ENCODE assay signal across 25 mouse cellular contexts in the genomic region with DNA sequence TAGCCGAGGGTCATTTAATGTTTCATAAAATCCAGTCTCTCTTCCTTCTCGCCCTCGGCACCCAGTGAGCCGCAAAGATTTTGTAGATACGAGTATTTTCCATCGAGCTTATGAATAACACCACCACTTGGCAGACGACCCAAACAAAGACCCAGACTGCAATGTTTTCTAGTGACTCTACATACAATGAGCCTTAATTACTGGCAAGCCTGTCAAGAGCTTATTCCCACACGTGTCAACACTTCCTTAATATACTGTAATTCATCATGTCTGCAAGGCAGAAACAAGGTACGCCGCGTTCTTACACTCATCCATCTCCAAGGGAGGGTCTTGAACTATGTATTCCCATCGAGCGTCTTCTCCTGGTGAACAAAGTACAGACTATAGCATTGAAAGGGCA.
DNase-seq lines count a peak whose midpoint lies in the region; ATAC-seq and TF ChIP-seq lines count a peak whose summit lies in the region.
"Had no signal": no experiment of that assay in that cellular context is flagged by ENCODE, and none has a peak within 500 bp of the region (broad histone marks: within the 10 kb centered on the region; RNA-seq: fewer than 3 reads in every experiment).

No protein-coding gene starts in this region.

- H3K27me3 ChIP-seq in embryonic facial prominence, embryonic 14.5 days (replicated peaks; ENCODE audit: control insufficient read depth, insufficient read depth, low read length) = no peaks in the 10 kb centered on the region
- H3K27me3 ChIP-seq in embryonic facial prominence, embryonic 10.5 days (replicated peaks; ENCODE audit: low read depth, poor library complexity, severe bottlenecking) = no peaks in the 10 kb centered on the region
- H3K27me3 ChIP-seq in forebrain, postnatal 0 days (ENCODE audit: insufficient read depth, low read length) = no peaks in the 10 kb centered on the region
- no peaks in the 10 kb centered on the region for H3K27me3 ChIP-seq in forebrain, embryonic 10.5 days (ENCODE audit: poor library complexity, severe bottlenecking)
- no peaks in the 10 kb centered on the region for H3K27me3 ChIP-seq in limb, embryonic 14.5 days (ENCODE audit: control insufficient read depth, insufficient read depth, low read length)
- H3K27me3 ChIP-seq in cerebellum, adult 2 months (ENCODE audit: control insufficient read depth, insufficient read depth, low read length) = no peaks in the 10 kb centered on the region
- H3K27me3 ChIP-seq: embryonic facial prominence, embryonic 13.5 days; heart, embryonic 12.5 days; heart, embryonic 15.5 days had no signal

- no peaks in the 10 kb centered on the region for H3K4me1 ChIP-seq in embryonic facial prominence, embryonic 14.5 days (ENCODE audit: control insufficient read depth, insufficient read depth, low read length)
- no peaks in the 10 kb centered on the region for H3K4me1 ChIP-seq in embryonic facial prominence, embryonic 10.5 days
- H3K4me1 ChIP-seq in forebrain, postnatal 0 days (ENCODE audit: insufficient read depth) = peaks cover 5% of the 10 kb centered on the region; the same call in 1 of the 2 replicates
- no peaks in the 10 kb centered on the region for H3K4me1 ChIP-seq in forebrain, embryonic 10.5 days
- 0 out of 2 replicates have a peak, but pooled peaks cover 7% of the 10 kb centered on the region for H3K4me1 ChIP-seq in limb, embryonic 14.5 days (ENCODE audit: control insufficient read depth, insufficient read depth, low read length)
- H3K4me1 ChIP-seq in cerebellum, adult 2 months (ENCODE audit: control insufficient read depth, insufficient read depth, low read length) = no peaks in the 10 kb centered on the region
- H3K4me1 ChIP-seq: embryonic facial prominence, embryonic 13.5 days; heart, embryonic 12.5 days; heart, embryonic 15.5 days; hindbrain, embryonic 10.5 days had no signal

- no peak for TF ChIP-seq POLR2A in brain, embryonic 14.5 days (IDR thresholded peaks at IDR 0.05; ENCODE audit: borderline replicate concordance, extremely low read depth, insufficient read depth, insufficient read length, poor library complexity, severe bottlenecking)
- no peak for TF ChIP-seq POLR2A in limb, embryonic 14.5 days (IDR thresholded peaks at IDR 0.05; ENCODE audit: borderline replicate concordance, extremely low read depth, insufficient read depth, insufficient read length)
- TF ChIP-seq POLR2A in cerebellum, adult 2 months (IDR thresholded peaks at IDR 0.05; ENCODE audit: borderline replicate concordance, insufficient read depth, low read length) = no peak

- H3K4me3 ChIP-seq in embryonic facial prominence, embryonic 14.5 days (ENCODE audit: low read depth, low read length) = no peak overlapping the region
- no peak overlapping the region for H3K4me3 ChIP-seq in embryonic facial prominence, embryonic 10.5 days
- H3K4me3 ChIP-seq in forebrain, postnatal 0 days (ENCODE audit: low read depth, low read length) = no peak overlapping the region
- H3K4me3 ChIP-seq in forebrain, embryonic 10.5 days = no peak overlapping the region
- no peak overlapping the region for H3K4me3 ChIP-seq in limb, embryonic 14.5 days (replicated peaks; ENCODE audit: low read length)
- H3K4me3 ChIP-seq in cerebellum, adult 2 months (replicated peaks; ENCODE audit: insufficient read depth, low read depth, low read length) = no peak overlapping the region
- H3K4me3 ChIP-seq: embryonic facial prominence, embryonic 13.5 days; heart, embryonic 12.5 days; heart, embryonic 15.5 days; hindbrain, embryonic 10.5 days had no signal

- DNase-seq in embryonic facial prominence, embryonic 14.5 days (ENCODE audit: low spot score) = peak; percentile 82
- DNase-seq in embryonic facial prominence, embryonic 10.5 days (ENCODE audit: low spot score) = no peak
- DNase-seq in forebrain, postnatal 0 days = peak; percentile 52
- DNase-seq in forebrain, embryonic 10.5 days (ENCODE audit: extremely low spot score, low spot score) = no peak
- peak; percentile 73 for DNase-seq in brain, embryonic 14.5 days (ENCODE audit: low read depth)
- peak; percentile 78 for DNase-seq in limb, embryonic 14.5 days (ENCODE audit: low spot score)
- no peak for DNase-seq in cerebellum, adult 2 months
- DNase-seq: adrenal gland, adult 8-10 months; adrenal gland, postnatal 25 days; cerebellum, adult 18-20 months; cerebellum, adult 9-11 months; cerebellum, postnatal 25 days; gastrocnemius, postnatal 25 days; heart, adult 18-20 months; heart, postnatal 10 days; heart, postnatal 36 days had no signal

- WGBS in embryonic facial prominence, embryonic 14.5 days = 68% methylated on average over 13 of the region's 13 CpGs
- 87% methylated on average over 13 of the region's 13 CpGs for WGBS in embryonic facial prominence, embryonic 10.5 days
- 51% methylated on average over 13 of the region's 13 CpGs for WGBS in forebrain, postnatal 0 days
- WGBS in forebrain, embryonic 10.5 days = 92% methylated on average over 13 of the region's 13 CpGs
- 48% methylated on average over 13 of the region's 13 CpGs for WGBS in limb, embryonic 14.5 days
- 81% methylated on average over 13 of the region's 13 CpGs for WGBS in cerebellum, adult 2 months

- TF ChIP-seq CTCF in forebrain, postnatal 0 days (IDR thresholded peaks at IDR 0.05; ENCODE audit: low read depth) = no peak
- TF ChIP-seq CTCF in brain, embryonic 14.5 days (IDR thresholded peaks at IDR 0.05; ENCODE audit: borderline replicate concordance, extremely low read depth, insufficient read depth, insufficient read length) = no peak
- no peak for TF ChIP-seq CTCF in cerebellum, adult 2 months (IDR thresholded peaks at IDR 0.05; ENCODE audit: borderline replicate concordance, insufficient read depth, low read depth, low read length)

- 0 out of 2 replicates have a peak overlapping the region, but pooled peaks have one; percentile 21 for H3K27ac ChIP-seq in embryonic facial prominence, embryonic 14.5 days (replicated peaks; ENCODE audit: low read depth, low read length)
- no peak overlapping the region for H3K27ac ChIP-seq in embryonic facial prominence, embryonic 10.5 days (replicated peaks)
- no peak overlapping the region for H3K27ac ChIP-seq in forebrain, postnatal 0 days (ENCODE audit: low read depth, low read length)
- H3K27ac ChIP-seq in forebrain, embryonic 10.5 days = no peak overlapping the region
- H3K27ac ChIP-seq in limb, embryonic 14.5 days (replicated peaks; ENCODE audit: low read depth, low read length) = 0 out of 2 replicates have a peak overlapping the region, but pooled peaks have one; percentile 34
- no peak overlapping the region for H3K27ac ChIP-seq in cerebellum, adult 2 months (ENCODE audit: insufficient read depth, low read length)
- H3K27ac ChIP-seq: embryonic facial prominence, embryonic 13.5 days; heart, embryonic 15.5 days; hindbrain, embryonic 10.5 days; hindbrain, embryonic 14.5 days; hindbrain, postnatal 0 days had no signal

- no peak overlapping the region for H3K9ac ChIP-seq in embryonic facial prominence, embryonic 14.5 days (ENCODE audit: low read depth, low read length)
- no peak overlapping the region for H3K9ac ChIP-seq in forebrain, postnatal 0 days
- H3K9ac ChIP-seq in limb, embryonic 14.5 days (ENCODE audit: low read depth, low read length, severe bottlenecking) = no peak overlapping the region
- H3K9ac ChIP-seq: embryonic facial prominence, embryonic 13.5 days; heart, embryonic 12.5 days; heart, embryonic 15.5 days; hindbrain, embryonic 14.5 days had no signal

- 0 out of 2 replicates have a peak, but pooled peaks cover 6% of the 10 kb centered on the region for H3K9me3 ChIP-seq in embryonic facial prominence, embryonic 14.5 days (ENCODE audit: control insufficient read depth, low read length)
- no peaks in the 10 kb centered on the region; the same call in 1 of the 2 replicates for H3K9me3 ChIP-seq in embryonic facial prominence, embryonic 10.5 days
- no peaks in the 10 kb centered on the region for H3K9me3 ChIP-seq in forebrain, postnatal 0 days (ENCODE audit: low read length)
- H3K9me3 ChIP-seq in forebrain, embryonic 10.5 days = peaks cover 8% of the 10 kb centered on the region
- H3K9me3 ChIP-seq in limb, embryonic 14.5 days (ENCODE audit: control insufficient read depth, low read length) = no peaks in the 10 kb centered on the region
- H3K9me3 ChIP-seq: embryonic facial prominence, embryonic 13.5 days; heart, embryonic 12.5 days; heart, embryonic 15.5 days had no signal

- H3K4me2 ChIP-seq in embryonic facial prominence, embryonic 14.5 days (ENCODE audit: low read depth, low read length) = no peak overlapping the region
- H3K4me2 ChIP-seq in forebrain, postnatal 0 days (ENCODE audit: low read depth) = no peak overlapping the region
- no peak overlapping the region for H3K4me2 ChIP-seq in limb, embryonic 14.5 days (replicated peaks; ENCODE audit: low read depth, low read length, severe bottlenecking)
- H3K4me2 ChIP-seq: embryonic facial prominence, embryonic 13.5 days; heart, embryonic 12.5 days; heart, embryonic 15.5 days; hindbrain, embryonic 14.5 days had no signal

- ATAC-seq in embryonic facial prominence, embryonic 14.5 days (ENCODE audit: low read depth) = peak; percentile 55; the same call in 1 of the 2 replicates
- peak; percentile 45; the same call in 1 of the 2 replicates for ATAC-seq in forebrain, postnatal 0 days
- ATAC-seq in limb, embryonic 14.5 days (ENCODE audit: low FRiP score, low read depth) = peak; percentile 53
- ATAC-seq: activated CD4-positive, CD25-positive, alpha-beta regulatory T cell, adult 4 months; hindbrain, postnatal 0 days; inflammation-experienced regulatory T-cells, adult 6 months; intestine, embryonic 16.5 days had no signal

- H3K36me3 ChIP-seq in embryonic facial prominence, embryonic 14.5 days (ENCODE audit: control insufficient read depth, insufficient read depth, low read length) = no peaks in the 10 kb centered on the region
- H3K36me3 ChIP-seq in embryonic facial prominence, embryonic 10.5 days (replicated peaks) = no peaks in the 10 kb centered on the region
- H3K36me3 ChIP-seq in forebrain, postnatal 0 days (ENCODE audit: insufficient read depth) = no peaks in the 10 kb centered on the region
- H3K36me3 ChIP-seq in forebrain, embryonic 10.5 days (replicated peaks) = no peaks in the 10 kb centered on the region
- no peaks in the 10 kb centered on the region for H3K36me3 ChIP-seq in limb, embryonic 14.5 days (ENCODE audit: control insufficient read depth, insufficient read depth, low read length)
- H3K36me3 ChIP-seq: embryonic facial prominence, embryonic 13.5 days; heart, embryonic 12.5 days; heart, embryonic 15.5 days; hindbrain, embryonic 10.5 days had no signal

Comparison
In these comparisons a context has a peak if more than half of its experiments do, and no peak if none do; other contexts are left out.
1. DNase-seq: peak in embryonic facial prominence, embryonic 14.5 days (single experiment), forebrain, postnatal 0 days (single experiment), brain, embryonic 14.5 days (single experiment) and limb, embryonic 14.5 days (single experiment); none in embryonic facial prominence, embryonic 10.5 days (single experiment), forebrain, embryonic 10.5 days (single experiment) and cerebellum, adult 2 months (0 of 2).
2. H3K27ac ChIP-seq: peak in embryonic facial prominence, embryonic 14.5 days (single experiment) and limb, embryonic 14.5 days (single experiment); none in embryonic facial prominence, embryonic 10.5 days (single experiment), forebrain, postnatal 0 days (single experiment), forebrain, embryonic 10.5 days (single experiment) and cerebellum, adult 2 months (single experiment).
3. Peak in every context shown above with its lines, with median percentiles within 50 percentile points of each other: ATAC-seq.